Mouse (Mus musculus): ENCODE measurements around the gene C1ra. TPM values are rescaled to one million over a fixed set of nuclear protein-coding genes. Genes with fewer than 3 reads are reported as not detected.
"Not testable (repeated sequence)": the region's sequence is repeated elsewhere in the genome, so short reads cannot be mapped to it uniquely, and the experiment has no call there.

Gene C1ra
- polyA plus RNA-seq (2015; fragmentation: Nextera tagmentation; extraction: Ambion mirVana): 0.23 and 0.70 TPM in 2 replicates

DNA sequence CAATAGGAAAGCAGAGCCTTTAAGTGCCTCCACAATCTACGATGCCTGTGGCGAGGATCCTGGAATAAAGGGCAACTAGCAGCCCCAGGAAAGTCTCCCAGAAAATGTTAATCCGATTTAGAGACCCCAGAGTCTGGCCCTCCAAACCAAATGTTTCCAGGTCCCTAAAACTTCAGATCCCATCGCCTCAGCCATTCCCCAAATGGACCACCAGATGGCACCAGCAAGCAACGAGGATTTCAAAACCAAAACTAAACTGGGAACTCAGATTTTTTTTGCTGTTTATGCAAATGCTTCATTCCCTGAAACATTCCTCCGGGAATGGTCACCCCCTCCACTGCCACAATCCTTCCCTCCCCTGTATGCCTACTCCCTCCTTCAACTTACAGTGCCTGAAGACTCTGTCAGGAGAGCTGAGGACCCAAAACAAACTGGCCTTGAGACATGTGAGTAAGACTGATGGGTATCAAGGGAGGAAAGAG is at the start of gene C1ra:
TSS of gene C1ra (plus strand) at position 51 of the 482 bp plus-strand sequence.
- ATAC-seq: no peak
- H3K4me1 ChIP-seq (ENCODE audit: control insufficient read depth, insufficient read depth, low read depth, low read length): no peaks in the 10 kb centered on the region
- 9% methylated on average over 6 of the region's 6 CpGs for WGBS
- H3K27ac ChIP-seq (ENCODE audit: low read depth, low read length): no peak within 1 kb of the TSS
- no peaks in the 10 kb centered on the region for H3K36me3 ChIP-seq (ENCODE audit: control insufficient read depth, insufficient read depth, low read length)
- no peaks in the 10 kb centered on the region for H3K9me3 ChIP-seq (ENCODE audit: control insufficient read depth, low read length)
- no peak within 1 kb of the TSS for H3K9ac ChIP-seq (ENCODE audit: low read depth, low read length)
- H3K27me3 ChIP-seq (replicated peaks; ENCODE audit: control insufficient read depth, insufficient read depth, low read length): no peaks in the 10 kb centered on the region
- no peak within 1 kb of the TSS for H3K4me3 ChIP-seq (ENCODE audit: low read length)
- H3K4me2 ChIP-seq (ENCODE audit: low read length): peak within 1 kb of the TSS; percentile 48

DNA sequence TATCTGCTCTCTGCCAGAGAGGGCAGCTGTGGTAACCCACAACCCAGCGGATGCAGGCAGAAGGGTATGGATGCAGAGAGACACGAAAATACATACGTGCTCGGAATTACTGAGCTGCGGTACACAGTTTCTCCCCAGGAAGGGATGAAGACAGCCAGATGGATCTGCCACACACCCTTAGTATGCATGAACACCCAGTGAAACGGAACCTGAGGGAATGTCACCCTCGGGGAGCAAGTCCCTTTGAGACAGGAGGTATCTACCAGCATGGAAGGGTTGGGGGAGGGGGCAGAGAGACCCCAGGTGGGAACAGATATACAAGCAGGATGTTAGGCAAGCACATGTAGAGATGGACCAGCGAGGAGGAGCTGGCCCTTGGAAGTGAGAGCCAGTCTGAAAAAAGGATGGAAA is 48.3 kb upstream of the C1ra start:
- H3K4me2 ChIP-seq (ENCODE audit: low read length): peak overlapping the region; percentile 82
- peak overlapping the region; percentile 93 for H3K27ac ChIP-seq (ENCODE audit: low read depth, low read length)
- peaks cover 26% of the 10 kb centered on the region for H3K4me1 ChIP-seq (ENCODE audit: control insufficient read depth, insufficient read depth, low read depth, low read length)
- H3K9me3 ChIP-seq (ENCODE audit: control insufficient read depth, low read length): no peaks in the 10 kb centered on the region
- peak; percentile 56 for ATAC-seq
- H3K4me3 ChIP-seq (ENCODE audit: low read length): peak overlapping the region; percentile 65
- peaks cover 15% of the 10 kb centered on the region for H3K36me3 ChIP-seq (ENCODE audit: control insufficient read depth, insufficient read depth, low read length)
- peak overlapping the region; percentile 82 for H3K9ac ChIP-seq (ENCODE audit: low read depth, low read length)
- 11% methylated on average over 8 of the region's 8 CpGs for WGBS
- no peaks in the 10 kb centered on the region for H3K27me3 ChIP-seq (replicated peaks; ENCODE audit: control insufficient read depth, insufficient read depth, low read length)

DNA sequence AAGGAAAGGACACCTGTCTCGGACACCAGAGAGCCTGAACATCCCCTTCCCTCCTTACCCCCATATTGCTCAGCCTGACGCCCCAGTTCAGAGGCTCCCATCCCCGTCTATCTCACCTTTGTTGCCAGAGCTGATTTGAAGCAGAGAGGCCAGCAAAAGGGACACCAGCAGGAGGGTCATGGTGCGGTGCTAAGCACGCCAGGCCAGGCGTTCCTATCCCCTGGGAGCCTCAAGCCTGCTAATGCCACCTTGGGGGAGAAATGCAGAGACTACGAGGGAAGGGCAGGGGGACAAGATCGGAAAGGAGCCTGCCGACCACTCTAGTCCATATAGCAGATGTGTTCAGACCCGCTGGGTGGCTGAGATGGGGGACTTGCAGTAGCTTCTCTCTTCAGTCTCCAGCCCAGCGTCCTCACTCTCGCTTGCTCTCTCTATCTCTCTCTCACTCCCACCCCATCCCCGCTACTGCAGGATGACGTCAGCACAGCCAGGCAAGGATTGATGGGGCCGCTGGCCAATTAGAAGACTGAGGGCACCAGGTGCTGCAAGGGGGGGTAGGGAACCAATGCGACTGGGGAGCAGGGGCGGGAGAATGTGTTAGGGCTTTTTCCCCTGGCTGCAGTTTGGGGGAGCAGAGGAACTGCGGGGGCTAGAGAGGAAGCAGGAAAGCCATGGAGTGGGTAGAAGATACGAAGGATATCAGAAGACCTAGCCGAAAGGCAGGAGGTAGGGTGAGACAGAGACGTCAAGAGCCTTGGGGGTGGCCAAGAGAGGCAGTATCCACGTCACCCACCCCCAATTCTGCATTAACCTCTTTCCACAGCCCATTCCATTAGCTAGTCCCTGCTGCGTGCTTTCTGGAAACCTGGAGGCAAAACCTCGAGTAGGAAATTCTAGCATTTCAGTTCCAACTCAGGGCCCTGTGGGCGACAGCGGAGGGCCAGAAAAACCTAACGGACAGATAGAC is 47.6 kb upstream of the C1ra start, which contains the start of gene Clstn3:
TSS of gene Clstn3 (minus strand) at position 490 of the 967 bp plus-strand sequence.
- 3% methylated on average over 27 of the region's 27 CpGs for WGBS
- Histone ChIP-seq H3K36me3 (ENCODE audit: control insufficient read depth, insufficient read depth, low read length) (peaks cover 14% of the 10 kb centered on the region), H3K9me3 (ENCODE audit: control insufficient read depth, low read length) (no peaks in the 10 kb centered on the region), H3K4me1 (ENCODE audit: control insufficient read depth, insufficient read depth, low read depth, low read length) (peaks cover 26% of the 10 kb centered on the region), H3K9ac (ENCODE audit: low read depth, low read length) (peak within 1 kb of the TSS; percentile 82), H3K27me3 (replicated peaks; ENCODE audit: control insufficient read depth, insufficient read depth, low read length) (no peaks in the 10 kb centered on the region), H3K4me2 (ENCODE audit: low read length) (peak within 1 kb of the TSS; percentile 82), H3K27ac (ENCODE audit: low read depth, low read length) (peak within 1 kb of the TSS; percentile 93), H3K4me3 (ENCODE audit: low read length) (peak within 1 kb of the TSS; percentile 65)
- peak; percentile 96 for ATAC-seq

DNA sequence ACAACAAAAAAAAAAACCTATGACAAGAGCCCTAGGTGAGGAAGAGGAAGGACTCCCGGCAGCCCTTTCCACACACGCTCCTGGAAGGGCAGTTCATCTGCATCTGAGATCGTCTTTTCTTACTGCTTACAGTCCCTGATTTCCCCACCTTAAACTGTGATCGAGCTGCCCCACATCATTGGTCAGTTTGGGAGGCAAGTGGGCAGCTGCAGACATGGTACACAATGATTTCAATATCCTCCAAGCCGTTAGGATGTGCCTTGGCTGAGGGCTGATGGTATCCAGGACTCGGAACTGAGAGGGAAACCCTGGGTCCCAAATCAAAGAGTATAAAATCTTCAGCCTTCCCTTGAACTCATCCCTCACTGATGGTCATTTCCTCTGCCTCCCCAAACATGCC is 46.9 kb upstream of the C1ra start:
- 39% methylated on average over 6 of the region's 6 CpGs for WGBS
- Histone ChIP-seq H3K27ac (ENCODE audit: low read depth, low read length) (peak overlapping the region; percentile 93), H3K4me1 (ENCODE audit: control insufficient read depth, insufficient read depth, low read depth, low read length) (peaks cover 26% of the 10 kb centered on the region), H3K9ac (ENCODE audit: low read depth, low read length) (peak overlapping the region; percentile 82), H3K9me3 (ENCODE audit: control insufficient read depth, low read length) (no peaks in the 10 kb centered on the region), H3K27me3 (replicated peaks; ENCODE audit: control insufficient read depth, insufficient read depth, low read length) (no peaks in the 10 kb centered on the region), H3K4me3 (ENCODE audit: low read length) (peak overlapping the region; percentile 65), H3K36me3 (ENCODE audit: control insufficient read depth, insufficient read depth, low read length) (peaks cover 11% of the 10 kb centered on the region), H3K4me2 (ENCODE audit: low read length) (peak overlapping the region; percentile 82)
- no peak for ATAC-seq

DNA sequence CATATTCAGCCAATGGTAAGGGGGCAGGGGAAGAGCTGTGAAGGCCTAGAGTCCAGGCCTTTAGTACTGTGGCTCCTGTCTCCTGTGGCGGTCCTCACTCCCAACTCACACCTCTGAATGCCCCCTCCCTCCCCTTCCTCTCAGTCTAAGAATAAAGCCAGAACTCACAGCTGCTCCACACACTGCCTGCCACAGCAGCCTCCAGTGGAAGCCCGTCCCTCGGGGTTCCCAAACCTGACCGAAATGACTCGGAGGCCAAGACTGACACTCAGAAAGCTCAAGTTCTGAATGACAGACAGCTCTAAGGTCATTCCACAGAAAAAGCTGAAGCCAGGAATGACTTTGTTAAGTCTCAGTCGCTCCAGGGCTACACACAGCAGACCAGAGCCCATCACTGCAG is 46.5 kb upstream of the C1ra start:
- no peaks in the 10 kb centered on the region for H3K27me3 ChIP-seq (replicated peaks; ENCODE audit: control insufficient read depth, insufficient read depth, low read length)
- 69% methylated on average over 6 of the region's 6 CpGs for WGBS
- H3K9me3 ChIP-seq (ENCODE audit: control insufficient read depth, low read length): no peaks in the 10 kb centered on the region
- H3K36me3 ChIP-seq (ENCODE audit: control insufficient read depth, insufficient read depth, low read length): peaks cover 7% of the 10 kb centered on the region
- H3K4me3 ChIP-seq (ENCODE audit: low read length): no peak overlapping the region
- no peak for ATAC-seq
- peak overlapping the region; percentile 93 for H3K27ac ChIP-seq (ENCODE audit: low read depth, low read length)
- H3K4me1 ChIP-seq (ENCODE audit: control insufficient read depth, insufficient read depth, low read depth, low read length): peaks cover 26% of the 10 kb centered on the region
- peak overlapping the region; percentile 82; the same call in 1 of the 2 replicates for H3K9ac ChIP-seq (ENCODE audit: low read depth, low read length)
- H3K4me2 ChIP-seq (ENCODE audit: low read length): peak overlapping the region; percentile 82

DNA sequence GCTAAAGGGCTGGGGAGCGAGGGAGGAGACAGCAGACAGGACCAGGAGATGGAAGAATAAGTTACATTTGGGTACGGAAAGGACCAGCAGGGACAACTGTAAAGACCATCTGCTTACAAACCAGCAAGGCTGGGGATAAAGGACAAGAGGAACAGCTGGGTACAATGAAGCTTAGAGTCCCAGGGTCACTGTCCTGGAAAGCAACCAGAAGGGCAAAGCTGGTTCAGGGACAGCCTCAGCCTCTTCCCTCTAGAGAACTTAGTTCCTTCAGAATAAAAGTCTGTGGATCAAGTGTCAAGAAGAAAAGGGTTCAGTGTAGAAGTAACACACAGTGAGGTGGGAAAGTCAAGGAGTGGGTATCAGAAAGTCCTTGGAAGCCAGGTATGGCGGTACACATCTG is 41.1 kb upstream of the C1ra start:
- Histone ChIP-seq H3K4me3 (ENCODE audit: low read length) (no peak overlapping the region), H3K36me3 (ENCODE audit: control insufficient read depth, insufficient read depth, low read length) (no peaks in the 10 kb centered on the region), H3K27me3 (replicated peaks; ENCODE audit: control insufficient read depth, insufficient read depth, low read length) (no peaks in the 10 kb centered on the region; the same call in 1 of the 2 replicates), H3K9me3 (ENCODE audit: control insufficient read depth, low read length) (no peaks in the 10 kb centered on the region), H3K27ac (ENCODE audit: low read depth, low read length) (no peak overlapping the region), H3K4me2 (ENCODE audit: low read length) (no peak overlapping the region), H3K9ac (ENCODE audit: low read depth, low read length) (no peak overlapping the region), H3K4me1 (ENCODE audit: control insufficient read depth, insufficient read depth, low read depth, low read length) (no peaks in the 10 kb centered on the region)
- WGBS: 89% methylated on average over 3 of the region's 3 CpGs
- ATAC-seq: no peak

DNA sequence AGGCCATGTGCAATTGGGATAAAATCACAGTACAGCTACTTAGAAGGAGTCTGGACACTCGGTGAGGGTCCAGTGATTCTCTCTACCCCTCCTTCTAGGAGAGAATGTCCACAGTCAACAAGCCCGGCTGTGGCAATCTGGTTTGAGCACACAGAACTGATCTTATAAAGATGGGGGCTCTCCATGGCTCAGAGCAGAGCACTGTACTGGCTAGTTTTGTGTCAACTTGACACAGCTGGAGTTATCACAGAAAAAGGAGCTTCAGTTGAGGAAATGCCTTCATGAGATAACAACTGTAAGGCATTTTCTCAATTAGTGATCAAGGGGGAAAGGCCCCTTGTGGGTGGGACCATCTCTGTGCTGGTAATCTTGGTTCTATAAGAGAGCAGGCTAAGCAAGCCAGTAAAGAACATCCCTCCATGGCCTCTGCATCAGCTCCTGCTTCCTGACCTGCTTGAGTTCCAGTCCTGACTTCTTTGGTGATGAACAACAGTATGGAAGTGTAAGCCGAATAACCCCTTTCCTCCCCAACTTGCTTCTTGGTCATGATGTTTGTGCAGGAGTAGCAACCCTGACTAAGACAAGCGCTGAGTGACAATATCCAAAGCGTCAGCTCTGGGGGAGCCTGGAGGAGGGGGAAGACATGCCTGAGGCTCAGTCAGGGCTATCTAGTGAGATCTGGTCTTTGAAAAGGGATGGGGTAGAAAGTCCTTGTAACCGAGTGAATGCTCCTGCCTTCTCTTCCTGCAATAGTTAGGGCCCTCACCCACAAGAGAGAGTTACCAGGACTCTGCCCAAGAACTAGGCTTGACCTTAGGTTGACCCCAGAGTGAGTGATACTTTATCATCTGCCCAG is 40.2 kb upstream of the C1ra start:
- H3K36me3 ChIP-seq (ENCODE audit: control insufficient read depth, insufficient read depth, low read length); H3K9ac ChIP-seq (ENCODE audit: low read depth, low read length); H3K4me2 ChIP-seq (ENCODE audit: low read length); H3K4me3 ChIP-seq (ENCODE audit: low read length); H3K27ac ChIP-seq (ENCODE audit: low read depth, low read length); H3K4me1 ChIP-seq (ENCODE audit: control insufficient read depth, insufficient read depth, low read depth, low read length); ATAC-seq; H3K9me3 ChIP-seq (ENCODE audit: control insufficient read depth, low read length); H3K27me3 ChIP-seq (replicated peaks; ENCODE audit: control insufficient read depth, insufficient read depth, low read length): not testable (repeated sequence)
- WGBS: 80% methylated on average over 6 of the region's 6 CpGs

DNA sequence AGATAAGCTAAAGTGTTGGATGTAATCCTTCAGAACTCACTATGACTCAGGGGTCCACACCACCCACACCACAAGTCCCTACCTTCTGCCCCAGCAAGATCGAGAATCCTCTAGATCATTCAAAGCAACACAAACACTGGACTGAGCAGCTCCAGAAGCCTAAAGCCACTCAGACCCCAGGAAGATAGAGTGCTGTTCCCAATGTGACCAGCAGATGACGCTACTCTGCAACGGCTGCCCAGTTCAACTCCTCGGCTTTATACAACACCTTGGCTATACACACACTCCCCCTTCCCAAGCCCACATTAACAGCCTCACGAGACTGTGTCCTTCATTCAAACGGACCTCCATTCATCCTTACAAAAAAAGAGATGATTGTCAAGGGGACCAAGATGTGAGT is 39.4 kb upstream of the C1ra start:
- Histone ChIP-seq H3K36me3 (ENCODE audit: control insufficient read depth, insufficient read depth, low read length) (no peaks in the 10 kb centered on the region), H3K4me1 (ENCODE audit: control insufficient read depth, insufficient read depth, low read depth, low read length) (no peaks in the 10 kb centered on the region), H3K9ac (ENCODE audit: low read depth, low read length) (no peak overlapping the region), H3K4me2 (ENCODE audit: low read length) (no peak overlapping the region), H3K9me3 (ENCODE audit: control insufficient read depth, low read length) (no peaks in the 10 kb centered on the region), H3K4me3 (ENCODE audit: low read length) (no peak overlapping the region), H3K27ac (ENCODE audit: low read depth, low read length) (no peak overlapping the region), H3K27me3 (replicated peaks; ENCODE audit: control insufficient read depth, insufficient read depth, low read length) (no peaks in the 10 kb centered on the region; the same call in 1 of the 2 replicates)
- ATAC-seq: no peak
- 37% methylated on average over 6 of the region's 6 CpGs for WGBS

Measured in hindbrain, embryonic 16.5 days (tissue).